Mouse (Mus musculus): Measurements from ENCODE around the gene Prkra. TPM values are rescaled to one million over a fixed set of nuclear protein-coding genes. Genes with fewer than 3 reads are reported as not detected.

Prkra gene
- polyA plus RNA-seq, 1 experiment: 5.5 TPM

DNA sequence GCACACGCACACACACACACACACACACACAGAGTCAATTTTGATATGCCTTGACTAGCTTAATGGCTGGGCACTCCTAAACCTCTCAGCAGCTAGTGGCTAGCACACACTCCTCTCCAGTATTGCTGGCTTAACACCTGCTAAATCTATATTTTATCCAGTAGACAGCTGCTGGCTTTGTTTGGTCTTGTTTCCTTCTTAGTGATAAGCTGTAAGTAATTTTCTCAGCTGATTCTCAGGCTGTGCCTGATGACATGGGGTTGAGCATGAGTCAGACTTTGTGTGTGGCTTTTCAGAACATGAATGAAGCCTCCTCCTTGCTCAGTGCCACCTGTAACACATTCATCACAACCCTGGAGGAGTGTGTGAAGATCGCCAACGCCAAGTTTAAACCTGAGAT, 39.2 kb upstream of the Prkra start:
- Histone ChIP-seq H3K4me1 (ENCODE audit: control insufficient read depth, insufficient read depth, insufficient read length) (no peaks in the 10 kb centered on the region), H3K27ac (ENCODE audit: insufficient read depth, low read length) (no peak overlapping the region), H3K4me3 (ENCODE audit: extremely low read depth, insufficient read depth, insufficient read length) (no peak overlapping the region), H3K36me3 (ENCODE audit: control insufficient read depth, insufficient read depth, low read length) (peaks cover 42% of the 10 kb centered on the region), H3K27me3 (ENCODE audit: control insufficient read depth, insufficient read depth, low read length) (no peaks in the 10 kb centered on the region)
- TF ChIP-seq POLR2A (IDR thresholded peaks at IDR 0.05; ENCODE audit: low read depth, low read length) (no peak), CTCF (IDR thresholded peaks at IDR 0.05; ENCODE audit: extremely low read depth, insufficient read depth, insufficient read length, insufficient replicate concordance) (no peak)
- 94% methylated on average over 3 of the region's 3 CpGs for WGBS
- DNase-seq (ENCODE audit: low read depth in 1 of 2, low spot score in 2 of 2): no peak

DNA sequence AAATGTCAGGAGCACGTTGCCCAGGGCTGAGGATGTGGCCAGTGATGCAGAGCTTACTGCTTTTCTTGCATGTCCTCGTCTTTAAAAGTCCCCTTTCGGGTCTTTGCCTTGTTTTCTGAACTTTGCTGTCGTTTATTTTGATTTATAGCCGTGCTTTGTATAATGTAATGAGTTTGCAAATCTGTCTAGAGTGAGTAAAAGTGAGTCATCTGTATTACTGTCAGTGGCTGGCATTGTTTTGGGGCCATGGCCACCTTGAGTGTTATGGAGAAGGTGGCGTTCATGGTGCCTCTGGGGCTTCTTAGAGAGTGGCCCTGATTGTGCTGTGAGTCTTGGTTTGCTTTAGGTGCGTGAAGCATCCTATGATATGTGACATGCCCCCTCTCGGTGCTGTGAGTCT, 34.5 kb upstream of the Prkra start:
- peaks cover 34% of the 10 kb centered on the region for H3K36me3 ChIP-seq (ENCODE audit: control insufficient read depth, insufficient read depth, low read length)
- TF ChIP-seq POLR2A (IDR thresholded peaks at IDR 0.05; ENCODE audit: low read depth, low read length) (no peak), CTCF (IDR thresholded peaks at IDR 0.05; ENCODE audit: extremely low read depth, insufficient read depth, insufficient read length, insufficient replicate concordance) (no peak)
- no peak overlapping the region for H3K4me3 ChIP-seq (ENCODE audit: extremely low read depth, insufficient read depth, insufficient read length)
- WGBS: 93% methylated on average over 8 of the region's 8 CpGs
- H3K4me1 ChIP-seq (ENCODE audit: control insufficient read depth, insufficient read depth, insufficient read length): no peaks in the 10 kb centered on the region
- no peak overlapping the region for H3K27ac ChIP-seq (ENCODE audit: insufficient read depth, low read length)
- DNase-seq (ENCODE audit: low read depth in 1 of 2, low spot score in 2 of 2): no peak
- H3K27me3 ChIP-seq (ENCODE audit: control insufficient read depth, insufficient read depth, low read length): no peaks in the 10 kb centered on the region

DNA sequence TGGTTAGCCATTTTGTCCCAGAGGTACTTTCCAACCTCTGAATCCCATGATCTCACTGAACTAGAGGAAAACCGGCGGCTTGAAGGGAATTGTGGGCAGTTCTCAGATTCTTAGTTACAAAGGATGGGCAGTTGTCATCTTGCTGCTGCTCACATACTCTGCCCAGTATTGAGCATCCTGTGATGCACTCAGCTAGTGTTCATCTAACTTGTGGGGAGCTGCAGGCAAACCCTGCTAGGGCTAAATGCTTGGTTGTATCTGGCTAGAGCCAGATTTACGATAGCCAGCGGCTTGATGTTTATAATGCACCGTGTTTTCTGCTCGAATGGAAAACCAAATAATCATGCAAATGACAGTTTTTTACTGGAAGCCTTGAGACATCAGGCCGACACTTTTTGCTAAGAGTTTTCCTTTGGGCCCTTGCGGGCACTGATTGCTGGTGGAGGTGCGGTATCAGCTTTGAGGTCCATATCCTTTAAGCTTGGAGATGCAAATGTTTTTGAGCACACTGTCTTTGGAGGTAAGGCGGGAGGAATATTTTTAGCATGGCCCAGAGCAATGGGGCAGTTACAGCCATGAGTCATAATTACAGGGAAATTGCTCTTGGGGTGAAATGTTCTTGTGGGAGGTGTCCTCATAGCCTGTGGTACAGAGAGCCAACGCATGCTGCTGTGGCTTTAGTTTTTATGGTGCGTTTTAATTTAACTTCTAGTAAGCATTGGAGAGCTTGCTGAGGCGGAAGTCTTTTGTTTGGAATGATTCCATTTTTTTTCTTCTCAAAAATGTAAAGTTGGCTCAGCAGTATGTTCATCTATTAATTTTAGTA, 28.8 kb upstream of the Prkra start:
- Histone ChIP-seq H3K27me3 (ENCODE audit: control insufficient read depth, insufficient read depth, low read length) (no peaks in the 10 kb centered on the region), H3K27ac (ENCODE audit: insufficient read depth, low read length) (no peak overlapping the region), H3K4me3 (ENCODE audit: extremely low read depth, insufficient read depth, insufficient read length) (no peak overlapping the region), H3K4me1 (ENCODE audit: control insufficient read depth, insufficient read depth, insufficient read length) (peaks cover 15% of the 10 kb centered on the region; the same call in 1 of the 2 replicates), H3K36me3 (ENCODE audit: control insufficient read depth, insufficient read depth, low read length) (peaks cover 2% of the 10 kb centered on the region)
- DNase-seq (ENCODE audit: low read depth in 1 of 2, low spot score in 2 of 2): no peak
- TF ChIP-seq CTCF (IDR thresholded peaks at IDR 0.05; ENCODE audit: extremely low read depth, insufficient read depth, insufficient read length, insufficient replicate concordance) (no peak), POLR2A (IDR thresholded peaks at IDR 0.05; ENCODE audit: low read depth, low read length) (no peak)
- WGBS: 76% methylated on average over 13 of the region's 13 CpGs

DNA sequence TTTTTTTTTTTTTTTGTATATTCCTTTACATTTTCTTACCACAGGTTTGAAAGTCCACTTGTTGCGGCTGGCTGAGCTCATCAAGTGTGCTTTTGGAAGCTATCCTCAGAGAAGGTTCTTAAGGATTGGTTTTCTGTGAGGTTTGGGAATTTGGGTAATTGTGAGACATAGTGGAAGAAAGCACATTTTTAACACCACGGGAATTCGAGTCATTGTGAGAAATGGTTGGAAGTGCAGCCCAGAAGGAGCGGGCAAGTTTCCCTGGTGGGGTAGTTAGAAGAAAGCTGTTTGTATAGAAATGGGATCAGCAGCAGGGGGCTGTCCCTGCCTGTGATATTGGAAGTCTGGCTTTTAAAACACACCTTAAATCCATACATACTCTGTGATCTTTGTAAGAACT, 28.1 kb upstream of the Prkra start:
- no peak for DNase-seq (ENCODE audit: low read depth in 1 of 2, low spot score in 2 of 2)
- no peak overlapping the region; the same call in 1 of the 2 replicates for H3K4me3 ChIP-seq (ENCODE audit: extremely low read depth, insufficient read depth, insufficient read length)
- 30% methylated on average over 4 of the region's 4 CpGs for WGBS
- no peaks in the 10 kb centered on the region for H3K27me3 ChIP-seq (ENCODE audit: control insufficient read depth, insufficient read depth, low read length)
- no peak overlapping the region for H3K27ac ChIP-seq (ENCODE audit: insufficient read depth, low read length)
- peaks cover 2% of the 10 kb centered on the region; the same call in 1 of the 2 replicates for H3K36me3 ChIP-seq (ENCODE audit: control insufficient read depth, insufficient read depth, low read length)
- peaks cover 15% of the 10 kb centered on the region; the same call in 1 of the 2 replicates for H3K4me1 ChIP-seq (ENCODE audit: control insufficient read depth, insufficient read depth, insufficient read length)
- TF ChIP-seq POLR2A (IDR thresholded peaks at IDR 0.05; ENCODE audit: low read depth, low read length) (no peak), CTCF (IDR thresholded peaks at IDR 0.05; ENCODE audit: extremely low read depth, insufficient read depth, insufficient read length, insufficient replicate concordance) (no peak)

DNA sequence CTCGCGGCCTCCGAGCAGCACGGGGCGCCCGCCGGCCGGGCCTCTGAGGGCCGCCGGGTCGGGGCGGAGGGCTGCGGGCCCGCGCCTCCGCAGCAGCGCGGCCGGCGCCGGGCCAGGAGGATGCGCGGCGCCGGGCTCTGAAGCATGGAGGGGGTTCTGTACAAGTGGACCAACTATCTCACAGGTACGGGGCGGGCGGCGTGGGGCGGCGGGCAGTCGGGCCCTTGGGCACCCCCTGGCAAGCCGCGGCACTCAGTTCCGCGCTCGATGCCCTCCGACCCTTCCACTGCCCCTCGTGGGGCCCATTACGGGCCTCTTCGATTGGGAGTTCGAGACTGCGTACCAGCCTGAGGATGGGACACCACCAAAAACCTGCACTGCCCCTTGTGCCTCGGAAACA, 27.6 kb upstream of the Prkra start:
- H3K4me1 ChIP-seq (ENCODE audit: control insufficient read depth, insufficient read depth, insufficient read length): peaks cover 15% of the 10 kb centered on the region; the same call in 1 of the 2 replicates
- DNase-seq (ENCODE audit: low read depth in 1 of 2, low spot score in 2 of 2): peak in 1 of 2 experiments; percentile 18
- peak overlapping the region; percentile 64 for H3K4me3 ChIP-seq (ENCODE audit: extremely low read depth, insufficient read depth, insufficient read length)
- H3K36me3 ChIP-seq (ENCODE audit: control insufficient read depth, insufficient read depth, low read length): no peaks in the 10 kb centered on the region; the same call in 1 of the 2 replicates
- TF ChIP-seq POLR2A (IDR thresholded peaks at IDR 0.05; ENCODE audit: low read depth, low read length) (no peak), CTCF (IDR thresholded peaks at IDR 0.05; ENCODE audit: extremely low read depth, insufficient read depth, insufficient read length, insufficient replicate concordance) (no peak)
- no peaks in the 10 kb centered on the region for H3K27me3 ChIP-seq (ENCODE audit: control insufficient read depth, insufficient read depth, low read length)
- WGBS: under 1% methylated on average over 44 of the region's 44 CpGs
- H3K27ac ChIP-seq (ENCODE audit: insufficient read depth, low read length): peak overlapping the region; percentile 26; the same call in 1 of the 2 replicates

DNA sequence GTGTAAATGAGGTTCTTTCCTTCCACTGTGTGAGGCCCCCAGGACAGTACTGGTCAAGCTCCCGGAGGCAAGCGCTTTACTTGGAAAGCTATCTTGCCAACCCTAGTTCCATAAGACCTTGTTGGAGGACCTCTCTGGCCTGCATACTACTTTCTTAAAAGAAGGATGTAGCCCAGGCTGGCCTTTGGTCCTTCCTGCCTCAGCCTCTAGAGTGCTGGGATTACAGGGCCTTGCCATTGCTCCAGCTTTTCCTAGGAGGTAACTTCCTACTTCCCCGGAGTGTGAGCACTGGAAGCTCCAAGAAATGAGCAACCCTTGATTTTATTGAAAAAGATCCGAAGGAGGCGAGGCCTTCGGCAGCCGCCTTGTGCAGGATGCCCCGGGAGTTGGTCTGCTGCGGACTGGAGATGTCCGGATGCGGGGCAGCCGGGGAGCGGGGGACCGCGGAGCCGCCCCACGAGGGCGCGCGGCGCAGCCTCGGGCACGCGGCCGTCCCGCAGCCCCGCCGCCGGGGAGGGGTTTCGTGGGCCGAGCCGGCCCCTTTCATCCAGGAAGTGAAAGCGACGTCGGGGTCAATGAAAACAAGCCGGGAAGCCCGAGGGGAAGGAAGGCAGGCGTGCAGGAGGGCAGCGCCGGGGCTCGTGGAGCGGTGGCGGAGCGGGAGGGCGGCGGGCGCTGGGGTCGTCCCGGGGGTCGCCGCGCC, 27.1 kb upstream of the Prkra start, which contains the start of gene Plekha3:
Gene Plekha3, plus strand, starts transcription at position 557 of the 703 bp plus-strand sequence.
- TF ChIP-seq POLR2A (IDR thresholded peaks at IDR 0.05; ENCODE audit: low read depth, low read length): no peak; the same call in none of the 2 replicates
- TF ChIP-seq CTCF (IDR thresholded peaks at IDR 0.05; ENCODE audit: extremely low read depth, insufficient read depth, insufficient read length, insufficient replicate concordance): no peak
- 3% methylated on average over 52 of the region's 52 CpGs for WGBS
- H3K4me1 ChIP-seq (ENCODE audit: control insufficient read depth, insufficient read depth, insufficient read length): peaks cover 15% of the 10 kb centered on the region; the same call in 1 of the 2 replicates

More for the DNA sequence above, 27.1 kb upstream of the Prkra start, which contains the start of gene Plekha3:
- Histone ChIP-seq H3K4me3 (ENCODE audit: extremely low read depth, insufficient read depth, insufficient read length) (peak within 1 kb of the TSS; percentile 64), H3K27ac (ENCODE audit: insufficient read depth, low read length) (peak within 1 kb of the TSS; percentile 83), H3K27me3 (ENCODE audit: control insufficient read depth, insufficient read depth, low read length) (no peaks in the 10 kb centered on the region), H3K36me3 (ENCODE audit: control insufficient read depth, insufficient read depth, low read length) (no peaks in the 10 kb centered on the region; the same call in 1 of the 2 replicates)
- DNase-seq (ENCODE audit: low read depth in 1 of 2, low spot score in 2 of 2): peak; percentile 41 to 81
